Mouse (Mus musculus) megakaryocyte, embryonic 14.5 days (primary cell): ENCODE results near the gene Vwa3a. TPM values are rescaled to one million over a fixed set of nuclear protein-coding genes. Genes with fewer than 3 reads are reported as not detected.
A peak's percentile ranks its signal among the peaks of the same experiment; 100 is the strongest.
"Not testable (repeated sequence)": the region's sequence is repeated elsewhere in the genome, so short reads cannot be mapped to it uniquely, and the experiment has no call there.

ENCODE experiments used
- H3K27me3 ChIP-seq: replicated peaks from 2 replicates; pipeline ENCODE3; 2012; ENCODE audit warnings: inconsistent platforms
- H3K36me3 ChIP-seq: replicated peaks from 2 replicates; pipeline ENCODE3; 2012; ENCODE audit warnings: low read length, inconsistent platforms, mixed read lengths
- H3K4me1 ChIP-seq: 2 replicates; pipeline ENCODE4 v1.6.1; 2012; ENCODE audit warnings: inconsistent platforms
- H3K4me3 ChIP-seq: replicated peaks from 2 replicates; pipeline ENCODE3; 2012; ENCODE audit warnings: moderate library complexity, mild to moderate bottlenecking, inconsistent platforms
- H3K9me3 ChIP-seq: 2 replicates; pipeline ENCODE4 v1.6.1; 2012; ENCODE audit warnings: inconsistent platforms
- FLI1 ChIP-seq: IDR thresholded peaks from 2 replicates; pipeline ENCODE4 v1.6.1; 2012; ENCODE audit warnings: low read length, inconsistent platforms, mixed read lengths
- GATA1 ChIP-seq: IDR thresholded peaks from 3 replicates; pipeline ENCODE4 v1.6.1; 2012; ENCODE audit warnings: mixed read lengths, low read length, inconsistent platforms, borderline replicate concordance
- polyA plus RNA-seq: library from polyadenylated mRNA; stranded (reverse); fragments of >175 nt; gene quantifications from 2 replicates; pipeline ENCODE4 v1.2.3, GENCODE M21; 2012; ENCODE audit warnings: low replicate concordance; ENCODE audit not compliant: insufficient read depth

Gene Vwa3a
- polyA plus RNA-seq, result not detected in 2 replicates

DNA sequence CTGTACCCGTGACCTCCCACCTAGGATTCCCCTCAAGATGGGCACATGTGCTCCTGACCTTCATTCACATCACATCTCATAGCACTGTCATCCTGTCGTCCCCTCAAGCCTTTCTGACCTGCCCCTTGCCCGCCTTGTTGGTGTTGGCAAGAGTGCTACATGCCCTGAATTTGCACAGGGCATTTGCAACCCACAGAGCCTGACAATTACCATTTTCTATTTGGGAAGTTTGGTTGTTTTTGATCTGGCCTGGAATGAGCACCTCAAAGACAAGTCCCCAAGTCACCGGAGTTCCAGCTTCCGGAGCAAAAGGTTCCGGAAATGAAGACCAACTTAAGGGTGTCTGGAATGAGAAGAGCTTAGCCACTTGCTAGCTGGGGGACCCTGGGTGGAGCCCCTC, at the start of gene Vwa3a:
Gene Vwa3a (plus strand): TSS at position 301 of the 400 bp plus-strand sequence.
- no peaks in the 10 kb centered on the region for H3K9me3 ChIP-seq
- TF ChIP-seq GATA1 (no peak), FLI1 (no peak)
- H3K36me3 ChIP-seq, result peaks cover 9% of the 10 kb centered on the region
- peaks cover 31% of the 10 kb centered on the region for H3K27me3 ChIP-seq
- no peak within 1 kb of the TSS for H3K4me3 ChIP-seq
- H3K4me1 ChIP-seq, result peaks cover 10% of the 10 kb centered on the region

DNA sequence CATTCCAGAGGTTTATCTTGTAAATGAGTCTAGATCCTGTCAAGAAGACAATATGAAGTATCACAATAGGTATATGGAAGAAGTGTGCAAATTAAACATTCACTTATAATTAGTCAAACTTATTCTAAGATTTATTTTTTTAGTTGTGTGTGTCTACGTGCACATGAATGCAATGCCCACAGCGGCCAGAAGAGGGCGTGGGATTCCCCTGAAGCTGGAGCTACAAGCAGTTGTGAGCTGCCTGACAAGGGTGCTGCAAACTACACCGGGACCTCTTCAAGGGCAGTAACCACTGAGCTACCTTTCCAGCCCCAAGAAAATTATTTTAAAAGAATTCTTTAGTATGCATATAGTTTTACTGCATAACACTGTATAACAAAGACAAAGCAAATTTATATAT, 48.5 kb upstream of the Vwa3a start:
- H3K4me3 ChIP-seq, result no peak overlapping the region
- H3K4me1 ChIP-seq, result peaks cover 60% of the 10 kb centered on the region
- H3K27me3 ChIP-seq, result no peaks in the 10 kb centered on the region
- H3K36me3 ChIP-seq, result peaks cover 52% of the 10 kb centered on the region
- TF ChIP-seq FLI1 (no peak), GATA1 (no peak)
- H3K9me3 ChIP-seq, result no peaks in the 10 kb centered on the region

DNA sequence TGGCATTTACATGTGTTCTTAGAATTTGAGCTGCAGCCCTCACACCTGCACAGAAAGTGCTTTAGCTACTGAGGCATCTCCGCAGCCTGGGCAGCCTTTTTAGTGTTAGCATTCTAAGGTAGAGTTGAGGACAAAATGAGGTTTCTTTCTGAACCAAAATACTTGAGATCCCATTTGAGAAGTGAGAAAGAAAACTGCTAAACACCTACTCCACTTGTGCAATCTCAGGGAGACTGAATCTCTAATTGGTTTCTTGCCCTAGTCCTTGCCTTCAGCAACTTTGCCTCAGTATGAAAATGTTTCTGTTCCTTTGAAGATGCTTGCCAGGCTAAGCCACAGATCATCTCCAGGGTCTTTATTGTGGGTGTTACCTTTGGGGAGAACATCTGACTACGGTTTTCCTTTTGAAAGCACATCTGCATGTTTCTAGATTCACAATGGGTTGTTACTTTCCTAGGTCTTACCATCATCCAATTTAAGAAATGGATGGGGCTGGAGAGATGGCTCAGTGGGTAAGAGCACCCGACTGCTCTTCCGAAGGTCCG, 45.2 kb upstream of the Vwa3a start:
- Histone ChIP-seq H3K4me1 (peaks cover 64% of the 10 kb centered on the region), H3K36me3 (peaks cover 55% of the 10 kb centered on the region), H3K4me3 (no peak overlapping the region), H3K9me3 (peaks cover 5% of the 10 kb centered on the region; the same call in 1 of the 2 replicates), H3K27me3 (no peaks in the 10 kb centered on the region)
- TF ChIP-seq GATA1, result no peak
- TF ChIP-seq FLI1, result no peak

DNA sequence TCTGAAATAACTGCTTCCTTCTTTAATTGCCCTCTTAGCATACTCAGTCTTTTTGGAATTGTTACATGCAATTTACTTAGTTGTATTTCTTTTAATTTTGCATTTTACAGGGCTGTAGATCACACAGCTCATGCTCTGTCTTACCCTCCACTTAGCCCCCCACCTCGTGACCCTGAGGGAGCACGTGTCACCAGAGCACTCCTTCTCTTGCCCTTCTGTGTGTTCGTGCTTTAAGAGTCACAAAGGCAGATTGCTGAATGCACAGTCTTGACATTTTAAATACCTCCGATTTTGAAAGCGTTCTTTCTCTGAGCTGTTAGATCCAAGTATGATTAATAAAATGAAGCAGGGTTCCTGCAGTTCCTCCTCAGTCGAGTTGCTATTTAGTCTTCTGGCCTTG, 43.9 kb upstream of the Vwa3a start:
- no peak for TF ChIP-seq GATA1
- Histone ChIP-seq H3K27me3 (no peaks in the 10 kb centered on the region), H3K9me3 (peaks cover 5% of the 10 kb centered on the region; the same call in 1 of the 2 replicates), H3K4me1 (peaks cover 63% of the 10 kb centered on the region), H3K4me3 (no peak overlapping the region), H3K36me3 (peaks cover 52% of the 10 kb centered on the region)

DNA sequence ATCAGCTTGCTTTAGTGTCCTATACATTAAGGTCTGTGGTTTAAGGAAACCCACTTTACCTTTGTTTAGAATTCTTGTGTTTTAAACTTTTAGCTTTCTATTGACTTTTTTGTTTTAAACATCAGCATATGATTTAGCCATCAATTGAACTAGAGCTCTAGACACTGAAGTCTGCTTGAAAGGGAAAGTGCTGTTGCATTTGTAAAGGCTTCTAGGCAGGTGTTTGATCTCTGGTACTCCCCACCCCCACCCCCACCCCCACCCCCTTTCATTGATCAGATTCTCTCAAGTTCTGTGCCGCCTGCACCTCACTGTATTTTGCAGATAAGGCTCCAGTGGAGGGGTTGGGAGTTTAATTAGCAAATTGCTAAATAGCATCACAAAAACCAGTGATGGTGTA, 43.5 kb upstream of the Vwa3a start:
- Histone ChIP-seq H3K36me3 (peaks cover 48% of the 10 kb centered on the region), H3K4me3 (no peak overlapping the region), H3K9me3 (peaks cover 5% of the 10 kb centered on the region; the same call in 1 of the 2 replicates), H3K27me3 (no peaks in the 10 kb centered on the region), H3K4me1 (peaks cover 64% of the 10 kb centered on the region)
- TF ChIP-seq FLI1 (no peak), GATA1 (no peak)

DNA sequence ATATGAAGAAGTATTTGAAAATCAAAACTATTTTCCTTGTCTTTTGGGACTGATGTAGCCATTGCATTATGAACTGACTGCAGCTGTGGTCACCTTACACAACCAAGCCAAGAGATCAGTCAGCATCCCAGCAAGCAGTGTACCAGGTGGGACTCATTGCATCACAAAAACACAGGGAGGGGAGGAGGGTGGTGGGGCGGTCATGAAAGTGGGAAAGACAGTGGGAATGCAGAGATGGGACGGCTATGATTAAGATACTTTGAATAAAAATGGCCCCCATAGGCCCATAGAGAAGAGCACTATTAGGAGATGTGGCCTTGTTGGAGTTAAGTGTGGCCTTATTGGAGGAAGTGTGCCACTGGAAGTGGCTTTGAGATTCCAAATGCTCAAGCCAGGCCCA, 42.8 kb upstream of the Vwa3a start:
- Histone ChIP-seq H3K4me1 (peaks cover 71% of the 10 kb centered on the region), H3K27me3 (no peaks in the 10 kb centered on the region), H3K4me3 (no peak overlapping the region), H3K36me3 (peaks cover 41% of the 10 kb centered on the region), H3K9me3 (peaks cover 5% of the 10 kb centered on the region; the same call in 1 of the 2 replicates)
- TF ChIP-seq GATA1 (no peak), FLI1 (no peak)

DNA sequence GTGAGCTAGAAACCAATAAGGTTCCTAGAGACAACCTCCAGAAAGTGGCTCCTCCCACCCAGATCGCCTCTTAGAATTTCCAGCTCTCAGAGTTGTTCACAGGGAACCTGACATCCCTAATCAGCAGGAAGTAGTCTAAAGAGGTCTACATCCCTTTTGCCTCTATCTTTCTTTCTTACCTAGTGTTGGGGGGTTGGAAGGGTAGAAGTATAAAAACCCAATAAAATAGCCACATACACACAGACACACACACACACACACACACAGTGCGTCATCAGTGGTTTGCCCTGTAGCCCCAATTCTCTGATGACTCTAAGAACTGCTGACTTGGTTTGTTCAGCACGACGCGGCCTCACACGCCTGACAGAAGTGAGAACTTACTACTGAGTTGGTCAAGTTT, 39.5 kb upstream of the Vwa3a start:
- TF ChIP-seq GATA1, result no peak
- TF ChIP-seq FLI1, result no peak
- Histone ChIP-seq H3K9me3 (peaks cover 5% of the 10 kb centered on the region; the same call in 1 of the 2 replicates), H3K4me3 (peak overlapping the region; percentile 46), H3K4me1 (peaks cover 86% of the 10 kb centered on the region), H3K27me3 (no peaks in the 10 kb centered on the region), H3K36me3 (peaks cover 30% of the 10 kb centered on the region)

DNA sequence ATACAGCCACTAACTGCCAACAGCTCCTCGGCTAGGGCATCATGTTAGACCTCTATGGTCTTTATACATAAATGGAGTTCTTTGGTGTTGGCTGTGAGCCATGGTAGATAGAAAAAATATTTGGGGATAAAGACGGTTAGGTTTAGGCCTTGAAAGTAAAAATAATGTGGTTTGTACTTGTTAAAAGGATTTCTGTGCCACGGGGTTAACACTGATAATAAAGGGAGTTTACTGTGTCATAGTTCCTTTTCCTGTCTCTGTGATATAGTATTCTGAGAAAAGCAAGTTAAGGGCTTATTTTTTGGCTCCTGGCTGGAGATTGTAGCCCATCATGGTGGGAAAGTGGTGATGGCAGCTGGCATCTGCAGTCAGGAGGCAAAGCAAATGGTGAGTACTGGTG, 35.2 kb upstream of the Vwa3a start:
- no peak for TF ChIP-seq FLI1
- no peak for TF ChIP-seq GATA1
- H3K9me3 ChIP-seq, result no peaks in the 10 kb centered on the region

DNA sequence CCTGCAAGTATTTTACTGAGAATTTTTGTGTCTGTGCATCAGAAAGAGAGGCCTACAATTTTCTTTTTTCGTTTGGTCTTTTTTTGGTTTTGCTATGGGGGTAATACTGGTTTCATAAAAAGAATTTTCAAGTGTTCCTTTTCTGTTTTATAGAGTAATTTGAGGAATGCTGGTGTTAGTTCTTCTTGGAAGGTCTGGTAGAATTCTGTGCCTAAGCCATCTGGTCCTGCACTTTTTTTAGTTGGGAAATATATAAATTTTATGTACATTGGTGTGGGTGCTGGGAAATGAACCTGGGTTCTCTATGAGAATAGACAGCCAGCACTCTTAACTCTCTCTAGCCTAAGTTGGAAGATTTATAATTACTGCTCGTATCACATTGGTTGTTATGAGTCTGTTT, 27.0 kb upstream of the Vwa3a start:
- Histone ChIP-seq H3K36me3 (peaks cover 12% of the 10 kb centered on the region), H3K4me1 (peaks cover 52% of the 10 kb centered on the region), H3K4me3 (no peak overlapping the region), H3K27me3 (no peaks in the 10 kb centered on the region), H3K9me3 (no peaks in the 10 kb centered on the region)
- no peak for TF ChIP-seq FLI1
- TF ChIP-seq GATA1, result no peak

More for the DNA sequence above, 35.2 kb upstream of the Vwa3a start:
- Histone ChIP-seq H3K4me3 (peak overlapping the region; percentile 83), H3K4me1 (peaks cover 88% of the 10 kb centered on the region), H3K36me3 (peaks cover 12% of the 10 kb centered on the region), H3K27me3 (no peaks in the 10 kb centered on the region)

DNA sequence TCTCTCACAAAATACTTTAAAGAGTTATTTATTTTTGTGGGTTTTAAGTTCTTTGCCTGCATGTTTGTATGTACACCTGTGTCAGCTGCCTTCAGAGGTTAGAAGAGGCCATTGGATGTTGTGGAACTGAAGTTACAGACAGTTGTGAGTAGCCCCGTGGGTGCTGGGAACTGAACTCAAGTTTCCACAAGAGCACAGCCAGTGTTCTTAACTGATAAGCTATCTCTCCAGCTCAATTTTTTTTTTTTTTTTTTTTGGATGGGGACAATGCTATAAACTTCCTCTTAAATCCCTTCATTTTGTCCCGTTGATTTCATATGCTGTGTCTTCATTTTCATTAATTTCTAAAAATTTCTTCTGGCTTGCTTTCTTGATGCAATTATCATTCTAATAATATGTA, 25.9 kb upstream of the Vwa3a start:
- TF ChIP-seq FLI1 (no peak), GATA1 (no peak)
- peaks cover 11% of the 10 kb centered on the region for H3K36me3 ChIP-seq
- H3K27me3 ChIP-seq, result no peaks in the 10 kb centered on the region
- peaks cover 46% of the 10 kb centered on the region for H3K4me1 ChIP-seq
- H3K9me3 ChIP-seq, result no peaks in the 10 kb centered on the region
- no peak overlapping the region for H3K4me3 ChIP-seq

DNA sequence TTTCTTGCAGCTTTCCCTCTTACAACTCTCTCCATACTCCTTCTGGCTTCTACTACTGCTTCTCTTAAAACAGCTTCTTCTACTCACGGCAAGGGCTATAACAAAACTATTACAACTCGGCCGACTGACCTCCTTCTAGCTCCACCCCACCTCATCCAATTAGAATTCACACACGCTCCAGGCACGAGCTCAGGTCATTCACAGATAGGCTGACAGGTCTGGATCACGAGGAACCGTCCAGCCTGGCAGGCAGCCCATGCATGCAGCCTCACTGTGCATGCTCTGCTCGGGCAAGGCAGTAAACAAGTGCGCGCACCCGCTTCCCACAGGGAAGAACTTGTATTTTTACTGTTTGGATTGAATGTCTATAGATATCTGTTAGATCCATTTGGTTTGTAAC, 25.2 kb upstream of the Vwa3a start:
- Histone ChIP-seq H3K4me1 (peaks cover 50% of the 10 kb centered on the region), H3K36me3 (peaks cover 13% of the 10 kb centered on the region)
- not testable (repeated sequence) for H3K4me3 ChIP-seq, H3K9me3 ChIP-seq, H3K27me3 ChIP-seq
